Mouse (Mus musculus) ovary, adult 18-20 months (tissue): Measurements from ENCODE around the gene Ikzf5.

Experiments used
- DNase-seq: peaks from one replicate; pipeline ENCODE4 v3.0.0; 2022; ENCODE audit warnings: low spot score, mixed read lengths

Ikzf5 gene

GRCm38 (mm10) chr7:131345856-131346541 is 64.3 kb downstream of the Ikzf5 start:
- DNase-seq = no peak
